Mouse (Mus musculus) kidney, embryonic 15.5 days (tissue): ENCODE measurements around the gene Pde10a. TPM values are rescaled to one million over a fixed set of nuclear protein-coding genes. Genes with fewer than 3 reads are reported as not detected.

Experiments
- ATAC-seq: fragments of 200-750 bp; cut with Nextera tagmentation; replicated peaks from 2 replicates; pipeline ENCODE4 v1.8.0; 2017; ENCODE audit warnings: moderate TSS enrichment; ENCODE audit not compliant: low FRiP score
- H3K27ac ChIP-seq: fragments of 300-500 bp; sonication (generic); 2 replicates; pipeline ENCODE4 v1.5.1; 2015; ENCODE audit warnings: mild to moderate bottlenecking, inconsistent platforms
- H3K27me3 ChIP-seq: fragments of 300-500 bp; sonication (generic); 2 replicates; pipeline ENCODE4 v1.6.1; 2015; ENCODE audit warnings: inconsistent platforms
- H3K36me3 ChIP-seq: fragments of 300-500 bp; sonication (generic); 2 replicates; pipeline ENCODE4 v1.6.1; 2015; ENCODE audit warnings: inconsistent platforms
- H3K4me1 ChIP-seq: fragments of 300-500 bp; sonication (generic); 2 replicates; pipeline ENCODE4 v1.6.1; 2015; ENCODE audit warnings: inconsistent platforms
- H3K4me2 ChIP-seq: fragments of 300-500 bp; sonication (generic); 2 replicates; pipeline ENCODE4 v1.6.1; 2015; ENCODE audit warnings: moderate library complexity, mild to moderate bottlenecking, inconsistent platforms
- H3K4me3 ChIP-seq: fragments of 300-500 bp; sonication (generic); replicated peaks from 2 replicates; pipeline ENCODE4 v1.5.1; 2015; ENCODE audit warnings: mild to moderate bottlenecking, inconsistent platforms
- H3K9ac ChIP-seq: fragments of 300-500 bp; sonication (generic); 2 replicates; pipeline ENCODE4 v1.6.1; 2015; ENCODE audit warnings: mild to moderate bottlenecking, inconsistent platforms
- H3K9me3 ChIP-seq: fragments of 300-500 bp; sonication (generic); replicated peaks from 2 replicates; pipeline ENCODE4 v1.6.1; 2016; ENCODE audit warnings: inconsistent platforms
- WGBS: fragments of 180-500 bp; shearing (Covaris S2); methylation state at CpG from one replicate; pipeline ENCODE4 v1.1.7; 2015; ENCODE audit warnings: mixed read lengths; 5-methylcytosine and 5-hydroxymethylcytosine counted together
- polyA plus RNA-seq: library from polyadenylated mRNA; unstranded; fragments of >200 nt; fragmentation: Nextera tagmentation; extraction: Ambion mirVana; gene quantifications from 2 replicates; pipeline ENCODE4 v1.2.1, GENCODE M21; 2015

Gene Pde10a
- polyA plus RNA-seq, 1 experiment from 2014 or later: 2.2 TPM

- no peaks in the 10 kb centered on the region for H3K36me3 ChIP-seq
- 0 out of 2 replicates have a peak, but pooled peaks cover 2% of the 10 kb centered on the region for H3K4me1 ChIP-seq
- no peak overlapping the region for H3K4me3 ChIP-seq
- no peak overlapping the region for H3K27ac ChIP-seq
- WGBS: 80% methylated on average over 7 of the region's 7 CpGs
- ATAC-seq: no peak
- no peak overlapping the region for H3K4me2 ChIP-seq
- no peaks in the 10 kb centered on the region for H3K9me3 ChIP-seq
- H3K9ac ChIP-seq: no peak overlapping the region
- H3K27me3 ChIP-seq: no peaks in the 10 kb centered on the region
These were observed 204.6 kb downstream of the Pde10a start for GRCm38 (mm10) chr17:8729808-8730207.

- H3K4me2 ChIP-seq: no peak overlapping the region
- ATAC-seq: no peak
- no peaks in the 10 kb centered on the region for H3K36me3 ChIP-seq
- no peak overlapping the region for H3K4me3 ChIP-seq
- no peak overlapping the region for H3K27ac ChIP-seq
- H3K4me1 ChIP-seq: 0 out of 2 replicates have a peak, but pooled peaks cover 2% of the 10 kb centered on the region
- no peaks in the 10 kb centered on the region for H3K27me3 ChIP-seq
- WGBS: 65% methylated on average over 6 of the region's 6 CpGs
- no peak overlapping the region for H3K9ac ChIP-seq
- H3K9me3 ChIP-seq: no peaks in the 10 kb centered on the region
These were observed 205.9 kb downstream of the Pde10a start for GRCm38 (mm10) chr17:8731073-8731472.

- no peak overlapping the region for H3K4me2 ChIP-seq
- no peak for ATAC-seq
- no peak overlapping the region for H3K4me3 ChIP-seq
- no peaks in the 10 kb centered on the region for H3K27me3 ChIP-seq
- no peaks in the 10 kb centered on the region for H3K9me3 ChIP-seq
- no peak overlapping the region for H3K27ac ChIP-seq
- H3K36me3 ChIP-seq: no peaks in the 10 kb centered on the region
- 74% methylated on average over 6 of the region's 6 CpGs for WGBS
- H3K9ac ChIP-seq: no peak overlapping the region
- H3K4me1 ChIP-seq: no peaks in the 10 kb centered on the region
These were observed 211.1 kb downstream of the Pde10a start for GRCm38 (mm10) chr17:8736259-8736658.

GRCm38 (mm10) chr17:8742772-8743171, 217.6 kb downstream of the Pde10a start:
- H3K9me3 ChIP-seq: no peaks in the 10 kb centered on the region
- H3K4me1 ChIP-seq: no peaks in the 10 kb centered on the region
- no peak overlapping the region for H3K4me3 ChIP-seq
- 91% methylated on average over 3 of the region's 3 CpGs for WGBS
- H3K9ac ChIP-seq: no peak overlapping the region
- no peak overlapping the region for H3K27ac ChIP-seq
- H3K27me3 ChIP-seq: peaks cover 4% of the 10 kb centered on the region; the same call in 1 of the 2 replicates
- no peak overlapping the region for H3K4me2 ChIP-seq
- H3K36me3 ChIP-seq: no peaks in the 10 kb centered on the region
- ATAC-seq: no peak

GRCm38 (mm10) chr17:8745334-8745733, 220.2 kb downstream of the Pde10a start:
- Histone ChIP-seq H3K9ac (no peak overlapping the region), H3K9me3 (no peaks in the 10 kb centered on the region), H3K36me3 (no peaks in the 10 kb centered on the region), H3K4me3 (no peak overlapping the region), H3K27me3 (peaks cover 4% of the 10 kb centered on the region; the same call in 1 of the 2 replicates), H3K4me2 (no peak overlapping the region), H3K4me1 (no peaks in the 10 kb centered on the region), H3K27ac (no peak overlapping the region)
- ATAC-seq: no peak
- 60% methylated on average over 1 of the region's 1 CpGs for WGBS

- H3K9ac ChIP-seq: no peak overlapping the region
- no peak overlapping the region for H3K4me2 ChIP-seq
- no peaks in the 10 kb centered on the region for H3K36me3 ChIP-seq
- 86% methylated on average over 4 of the region's 4 CpGs for WGBS
- no peak overlapping the region for H3K4me3 ChIP-seq
- peaks cover 4% of the 10 kb centered on the region; the same call in 1 of the 2 replicates for H3K27me3 ChIP-seq
- H3K27ac ChIP-seq: no peak overlapping the region
- H3K4me1 ChIP-seq: no peaks in the 10 kb centered on the region
- no peak for ATAC-seq
- no peaks in the 10 kb centered on the region for H3K9me3 ChIP-seq
These were observed 224.3 kb downstream of the Pde10a start for GRCm38 (mm10) chr17:8749426-8749825.

- Histone ChIP-seq H3K27ac (no peak overlapping the region), H3K4me3 (no peak overlapping the region), H3K9ac (no peak overlapping the region), H3K4me1 (no peaks in the 10 kb centered on the region), H3K36me3 (no peaks in the 10 kb centered on the region), H3K4me2 (no peak overlapping the region), H3K9me3 (no peaks in the 10 kb centered on the region), H3K27me3 (no peaks in the 10 kb centered on the region)
- WGBS: 90% methylated on average over 5 of the region's 5 CpGs
- no peak for ATAC-seq
These were observed 232.4 kb downstream of the Pde10a start for GRCm38 (mm10) chr17:8757576-8757975.

GRCm38 (mm10) chr17:8763248-8763647, 238.1 kb downstream of the Pde10a start:
- ATAC-seq: no peak
- H3K4me3 ChIP-seq: no peak overlapping the region
- H3K4me1 ChIP-seq: no peaks in the 10 kb centered on the region
- H3K4me2 ChIP-seq: no peak overlapping the region
- 46% methylated on average over 1 of the region's 1 CpGs for WGBS
- no peaks in the 10 kb centered on the region for H3K36me3 ChIP-seq
- H3K9ac ChIP-seq: no peak overlapping the region
- no peak overlapping the region for H3K27ac ChIP-seq
- H3K27me3 ChIP-seq: no peaks in the 10 kb centered on the region
- no peaks in the 10 kb centered on the region for H3K9me3 ChIP-seq

GRCm38 (mm10) chr17:8765987-8766576, 240.9 kb downstream of the Pde10a start:
- Histone ChIP-seq H3K27me3 (no peaks in the 10 kb centered on the region), H3K27ac (no peak overlapping the region), H3K36me3 (no peaks in the 10 kb centered on the region), H3K4me3 (no peak overlapping the region), H3K4me1 (no peaks in the 10 kb centered on the region), H3K4me2 (no peak overlapping the region), H3K9ac (no peak overlapping the region), H3K9me3 (0 out of 2 replicates have a peak, but pooled peaks cover 5% of the 10 kb centered on the region)
- no peak for ATAC-seq
- 85% methylated on average over 5 of the region's 5 CpGs for WGBS

- no peak overlapping the region for H3K9ac ChIP-seq
- 85% methylated on average over 1 of the region's 1 CpGs for WGBS
- H3K27ac ChIP-seq: no peak overlapping the region
- no peak overlapping the region for H3K4me3 ChIP-seq
- no peaks in the 10 kb centered on the region for H3K27me3 ChIP-seq
- no peaks in the 10 kb centered on the region for H3K4me1 ChIP-seq
- no peaks in the 10 kb centered on the region for H3K36me3 ChIP-seq
- 0 out of 2 replicates have a peak, but pooled peaks cover 5% of the 10 kb centered on the region for H3K9me3 ChIP-seq
- no peak for ATAC-seq
- no peak overlapping the region for H3K4me2 ChIP-seq
These were observed 244.0 kb downstream of the Pde10a start for GRCm38 (mm10) chr17:8769155-8769554.

GRCm38 (mm10) chr17:8773391-8773790, 248.2 kb downstream of the Pde10a start:
- no peaks in the 10 kb centered on the region for H3K27me3 ChIP-seq
- no peak overlapping the region for H3K4me2 ChIP-seq
- H3K36me3 ChIP-seq: no peaks in the 10 kb centered on the region
- no peak for ATAC-seq
- no peak overlapping the region for H3K9ac ChIP-seq
- no peak overlapping the region for H3K27ac ChIP-seq
- H3K4me1 ChIP-seq: no peaks in the 10 kb centered on the region
- WGBS: 83% methylated on average over 6 of the region's 6 CpGs
- no peak overlapping the region for H3K4me3 ChIP-seq
- H3K9me3 ChIP-seq: 0 out of 2 replicates have a peak, but pooled peaks cover 5% of the 10 kb centered on the region

- Histone ChIP-seq H3K27me3 (no peaks in the 10 kb centered on the region), H3K9ac (no peak overlapping the region), H3K27ac (no peak overlapping the region), H3K4me3 (no peak overlapping the region), H3K9me3 (0 out of 2 replicates have a peak, but pooled peaks cover 5% of the 10 kb centered on the region), H3K4me1 (no peaks in the 10 kb centered on the region), H3K36me3 (no peaks in the 10 kb centered on the region), H3K4me2 (no peak overlapping the region)
- no peak for ATAC-seq
- 90% methylated on average over 3 of the region's 3 CpGs for WGBS
These were observed 249.1 kb downstream of the Pde10a start for GRCm38 (mm10) chr17:8774301-8774700.
